Comparison of ENCODE assay signal across 8 mouse cellular contexts in the genomic region with DNA sequence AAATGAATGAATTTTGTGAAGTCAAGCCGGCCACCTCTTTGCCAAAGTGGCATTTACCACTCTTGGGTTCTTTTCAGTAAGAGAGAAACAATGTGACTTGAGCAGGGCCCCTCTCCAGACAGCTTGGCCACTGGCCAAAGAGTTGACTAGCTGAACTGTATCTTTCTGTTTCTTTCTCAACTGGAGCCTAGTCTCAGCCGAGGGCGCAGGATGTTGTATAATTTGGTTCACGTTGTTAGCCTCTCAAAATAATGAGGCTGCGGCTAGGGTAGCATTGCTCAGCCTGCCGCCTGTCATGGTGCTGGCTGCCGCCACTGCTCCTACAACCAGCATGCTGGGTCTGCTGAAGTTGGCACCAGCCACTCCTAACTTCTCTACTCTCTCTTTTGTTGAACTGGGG.
DNase-seq lines count a peak whose midpoint lies in the region; ATAC-seq lines count a peak whose summit lies in the region.

No protein-coding gene starts in this region.

- no peak overlapping the region for H3K4me2 ChIP-seq in embryonic facial prominence, embryonic 15.5 days (replicated peaks)

- H3K27me3 ChIP-seq in embryonic facial prominence, embryonic 15.5 days = no peaks in the 10 kb centered on the region

- H3K4me3 ChIP-seq in embryonic facial prominence, embryonic 15.5 days (replicated peaks) = no peak overlapping the region

- no peak overlapping the region for H3K9ac ChIP-seq in embryonic facial prominence, embryonic 15.5 days

- DNase-seq in left cerebral cortex, adult 18-20 months (ENCODE audit: low spot score in 2 of 2) = peak; percentile 51 to 55
- no peak for DNase-seq in left cerebral cortex, adult 11 months (ENCODE audit: low spot score)
- peak; percentile 26 to 39 for DNase-seq in heart, postnatal 14 days
- peak; percentile 34 to 55 for DNase-seq in lung, postnatal 4 days
- no peak for DNase-seq in liver
- DNase-seq in cerebellum, adult 11-12 months = no peak
- DNase-seq in kidney, adult 8-10 months = no peak

- H3K36me3 ChIP-seq in embryonic facial prominence, embryonic 15.5 days = peaks cover 18% of the 10 kb centered on the region

- peak; percentile 55; the same call in 1 of the 2 replicates for ATAC-seq in embryonic facial prominence, embryonic 15.5 days (ENCODE audit: insufficient number of reproducible peaks, low FRiP score, low TSS enrichment, low read depth)

- peak overlapping the region; percentile 29; the same call in 1 of the 2 replicates for H3K27ac ChIP-seq in embryonic facial prominence, embryonic 15.5 days (replicated peaks)

- intact Hi-C loops in heart, postnatal 14 days (cut with DNase I) = no loop called here

- H3K4me1 ChIP-seq in embryonic facial prominence, embryonic 15.5 days = peaks cover 31% of the 10 kb centered on the region

- WGBS in embryonic facial prominence, embryonic 15.5 days = 27% methylated on average over 7 of the region's 7 CpGs

- no peaks in the 10 kb centered on the region for H3K9me3 ChIP-seq in embryonic facial prominence, embryonic 15.5 days (replicated peaks)

Comparison
In these comparisons a context has a peak if more than half of its experiments do, and no peak if none do; other contexts are left out.
1. DNase-seq: peak in left cerebral cortex, adult 18-20 months (2 of 2), heart, postnatal 14 days (2 of 2) and lung, postnatal 4 days (2 of 2); none in left cerebral cortex, adult 11 months (single experiment), liver (single experiment), cerebellum, adult 11-12 months (single experiment) and kidney, adult 8-10 months (0 of 2).